24 mouse cellular contexts compared by ENCODE assay signal in the genomic region with DNA sequence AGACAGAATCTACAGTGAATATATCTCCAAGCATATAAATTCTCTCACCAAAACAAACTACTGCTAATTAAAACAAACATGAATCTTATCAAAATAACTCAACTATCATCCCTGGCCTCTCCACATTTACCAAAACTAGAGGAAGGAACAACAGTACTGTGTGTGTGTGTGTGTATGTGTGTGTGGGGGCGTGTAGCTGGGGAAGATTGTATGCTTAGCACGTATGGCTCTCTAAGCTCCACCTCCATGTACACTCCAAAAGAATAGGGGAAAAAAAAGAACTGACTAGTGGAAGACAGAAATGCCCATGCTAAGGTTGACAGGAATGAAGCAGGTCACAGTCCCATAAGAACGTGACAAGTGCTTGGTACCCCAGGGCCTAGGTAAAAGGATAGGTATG.
"Had no signal": no experiment of that assay in that cellular context is flagged by ENCODE, and none has a peak within 500 bp of the region (broad histone marks: within the 10 kb centered on the region; RNA-seq: fewer than 3 reads in every experiment).

No protein-coding gene starts in this region.

- DNase-seq: gastrocnemius, postnatal 14 days; heart, adult 18-20 months; heart, postnatal 10 days; heart, postnatal 4 days; kidney, adult 18-20 months; kidney, adult 8-10 months; kidney, postnatal 10 days; kidney, postnatal 25 days; kidney, postnatal 4 days; liver; liver, embryonic 13.5 days; liver, postnatal 0 days had no signal

- H3K27ac ChIP-seq: heart, embryonic 10.5 days; hindbrain, embryonic 10.5 days; hindbrain, embryonic 12.5 days; hindbrain, embryonic 14.5 days; intestine, embryonic 15.5 days; limb, embryonic 10.5 days; limb, embryonic 12.5 days; liver, embryonic 13.5 days; liver, embryonic 15.5 days had no signal

- ATAC-seq: hindbrain, embryonic 16.5 days; inflammation-experienced regulatory T-cells, adult 6 months; intestine, embryonic 15.5 days; intestine, postnatal 0 days; liver, postnatal 0 days had no signal

- H3K4me3 ChIP-seq: heart, embryonic 10.5 days; heart, embryonic 12.5 days; hindbrain, embryonic 10.5 days; hindbrain, embryonic 12.5 days; intestine, embryonic 15.5 days; limb, embryonic 10.5 days; limb, embryonic 12.5 days; liver, embryonic 13.5 days; liver, embryonic 15.5 days had no signal
